In the genomic region with DNA sequence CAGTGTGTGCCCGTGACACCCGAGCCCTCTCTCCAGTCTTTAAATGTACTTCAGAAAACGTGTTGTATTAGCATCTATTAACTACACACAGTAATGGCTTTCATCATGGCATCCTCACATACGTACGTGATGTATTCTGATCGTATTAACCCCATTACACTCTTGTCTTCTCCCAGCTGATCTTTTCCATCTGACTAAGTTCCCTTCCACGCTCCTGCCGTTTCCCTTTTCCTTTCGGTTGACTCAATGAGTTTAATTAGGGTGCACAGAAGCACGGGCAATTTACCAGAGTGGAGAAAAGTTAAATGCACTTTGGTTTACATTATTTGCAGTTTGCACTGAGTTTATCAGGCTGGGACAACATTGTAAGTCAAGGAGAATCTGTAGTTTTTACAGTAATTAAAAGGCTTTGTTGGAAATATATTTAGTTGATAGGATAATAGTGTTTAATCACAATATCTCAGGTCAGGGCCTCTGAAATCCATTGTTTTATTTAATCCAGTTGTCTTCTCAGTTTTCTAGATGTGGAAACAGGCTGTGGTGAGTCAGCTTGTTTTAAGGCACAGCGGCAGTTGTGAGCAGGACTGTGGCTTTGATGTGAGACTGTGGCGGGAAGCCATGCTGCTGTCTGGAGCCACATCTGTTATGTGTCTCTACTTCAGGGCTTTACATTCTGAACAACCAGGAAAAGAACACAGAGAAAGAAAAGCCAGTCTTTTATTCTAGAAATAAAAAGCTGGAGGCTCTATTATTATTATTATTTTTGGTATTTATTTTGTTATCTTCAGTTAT, we compare ENCODE assay signal across 10 mouse cellular contexts. TPM values are rescaled to one million over a fixed set of nuclear protein-coding genes. Genes with fewer than 3 reads are reported as not detected.
DNase-seq lines count a peak whose midpoint lies in the region; ATAC-seq and TF ChIP-seq lines count a peak whose summit lies in the region.
"Had no signal": no experiment of that assay in that cellular context is flagged by ENCODE, and none has a peak within 500 bp of the region (broad histone marks: within the 10 kb centered on the region; RNA-seq: fewer than 3 reads in every experiment).

No protein-coding gene starts in this region.

- H3K36me3 ChIP-seq in heart, embryonic 10.5 days: peaks cover 52% of the 10 kb centered on the region
- H3K36me3 ChIP-seq in MEL (ENCODE audit: control insufficient read depth in 1 of 2, insufficient read depth in 2 of 2, low read length in 2 of 2) (peaks cover 0 to 3% of the 10 kb centered on the region in 2 experiments; a peak in 1 of 4 replicates), myocyte (ENCODE audit: control insufficient read depth, insufficient read depth) (peaks cover 10% of the 10 kb centered on the region)
- no peaks in the 10 kb centered on the region; the same call in 1 of the 2 replicates for H3K36me3 ChIP-seq in intestine, embryonic 16.5 days (ENCODE audit: control insufficient read depth, insufficient read depth, low read length)

- no peak for ATAC-seq in intestine, embryonic 16.5 days
- ATAC-seq: forebrain, embryonic 15.5 days had no signal

- H3K4me3 ChIP-seq in heart, embryonic 10.5 days: no peak overlapping the region
- H3K4me3 ChIP-seq in MEL (ENCODE audit: control insufficient read depth in 1 of 2, insufficient read depth in 1 of 2, low read depth in 2 of 2, low read length in 2 of 2) (no peak overlapping the region), myocyte (no peak overlapping the region)
- no peak overlapping the region for H3K4me3 ChIP-seq in intestine, embryonic 16.5 days (ENCODE audit: low read length)
- H3K4me3 ChIP-seq: forebrain, embryonic 15.5 days; hindbrain, embryonic 13.5 days had no signal

- no peak for TF ChIP-seq EP300 in MEL (IDR thresholded peaks at IDR 0.05; ENCODE audit: low read depth in 1 of 2, low read length in 2 of 2)

- H3K79me2 ChIP-seq in MEL (ENCODE audit: control insufficient read depth, insufficient read depth, low read length, poor library complexity): no peaks in the 10 kb centered on the region
- no peaks in the 10 kb centered on the region for H3K79me2 ChIP-seq in myocyte (ENCODE audit: control insufficient read depth, insufficient read depth)

- H3K9ac ChIP-seq in MEL (ENCODE audit: control insufficient read depth, low read depth, low read length, poor library complexity, severe bottlenecking): no peak overlapping the region
- H3K9ac ChIP-seq in intestine, embryonic 16.5 days (ENCODE audit: low read depth, low read length): no peak overlapping the region
- H3K9ac ChIP-seq: forebrain, embryonic 15.5 days; hindbrain, embryonic 13.5 days had no signal

- no peaks in the 10 kb centered on the region for H3K4me1 ChIP-seq in heart, embryonic 10.5 days
- H3K4me1 ChIP-seq in MEL (ENCODE audit: control insufficient read depth in 1 of 2, insufficient read depth in 2 of 2, low read length in 2 of 2): no peaks in the 10 kb centered on the region
- H3K4me1 ChIP-seq in intestine, embryonic 16.5 days (ENCODE audit: control insufficient read depth, insufficient read depth, low read length): no peaks in the 10 kb centered on the region

- 84% methylated on average over 12 of the region's 12 CpGs for WGBS in heart, embryonic 10.5 days
- WGBS in intestine, embryonic 16.5 days: 68% methylated on average over 12 of the region's 12 CpGs

- H3K27ac ChIP-seq in heart, embryonic 10.5 days: no peak overlapping the region
- H3K27ac ChIP-seq in MEL (ENCODE audit: control insufficient read depth, low read depth, low read length): no peak overlapping the region
- no peak overlapping the region for H3K27ac ChIP-seq in intestine, embryonic 16.5 days (ENCODE audit: low read length)
- H3K27ac ChIP-seq: forebrain, embryonic 15.5 days; hindbrain, embryonic 13.5 days had no signal

- TF ChIP-seq POLR2A in MEL (IDR thresholded peaks at IDR 0.05; ENCODE audit: control insufficient read depth in 1 of 2, insufficient read depth in 1 of 2, low read depth in 1 of 2, low read length in 2 of 2, poor library complexity in 1 of 2): no peak
- no peak for TF ChIP-seq POLR2A in myocyte (IDR thresholded peaks at IDR 0.05; ENCODE audit: insufficient read length, low read depth)

- intact Hi-C loops in heart, postnatal 10 days (cut with DNase I): no loop called here

- DNase-seq in heart, postnatal 10 days: peak; percentile 28 to 40
- DNase-seq in heart, embryonic 10.5 days (ENCODE audit: low spot score): no peak
- DNase-seq in 3T3-L1 (ENCODE audit: low read depth, low spot score): peak; percentile 66
- peak; percentile 36 for DNase-seq in MEL (ENCODE audit: low read depth, low spot score)
- no peak for DNase-seq in cerebellum, adult 9-10 months

- peak overlapping the region; percentile 46 for H3K4me2 ChIP-seq in myocyte (ENCODE audit: low read depth)
- no peak overlapping the region for H3K4me2 ChIP-seq in intestine, embryonic 16.5 days (ENCODE audit: low read depth, low read length)
- H3K4me2 ChIP-seq: forebrain, embryonic 15.5 days; hindbrain, embryonic 13.5 days; liver, embryonic 11.5 days had no signal

- no peak overlapping the region for H3ac ChIP-seq in myocyte (ENCODE audit: control insufficient read depth, insufficient read length)

- no peaks in the 10 kb centered on the region for H3K27me3 ChIP-seq in heart, embryonic 10.5 days (ENCODE audit: insufficient read depth, poor library complexity, severe bottlenecking)
- H3K27me3 ChIP-seq in MEL (ENCODE audit: control insufficient read depth in 1 of 2, insufficient read depth in 2 of 2, low read length in 2 of 2) (no peaks in the 10 kb centered on the region), myocyte (ENCODE audit: control insufficient read depth, insufficient read depth, insufficient read length) (no peaks in the 10 kb centered on the region)
- no peaks in the 10 kb centered on the region for H3K27me3 ChIP-seq in intestine, embryonic 16.5 days (replicated peaks; ENCODE audit: control insufficient read depth, insufficient read depth, low read length)
- H3K27me3 ChIP-seq: forebrain, embryonic 15.5 days; hindbrain, embryonic 13.5 days had no signal

- TF ChIP-seq CTCF in MEL (IDR thresholded peaks at IDR 0.05 in 2 of 3, conservative IDR thresholded peaks at IDR 0.05 in 1 of 3; ENCODE audit: control insufficient read depth in 1 of 3, insufficient read depth in 1 of 3, low read depth in 2 of 3, low read length in 3 of 3, poor library complexity in 1 of 3, severe bottlenecking in 1 of 3): no peak

- TF ChIP-seq RAD21 in MEL (IDR thresholded peaks at IDR 0.05; ENCODE audit: low read depth, low read length): no peak

- no peaks in the 10 kb centered on the region for H3K9me3 ChIP-seq in heart, embryonic 10.5 days
- no peaks in the 10 kb centered on the region for H3K9me3 ChIP-seq in MEL (replicated peaks; ENCODE audit: insufficient read depth, low read length)
- H3K9me3 ChIP-seq in intestine, embryonic 16.5 days (ENCODE audit: control insufficient read depth, low read length): no peaks in the 10 kb centered on the region
- H3K9me3 ChIP-seq: forebrain, embryonic 15.5 days; hindbrain, embryonic 13.5 days had no signal

TF ChIP-seq in MEL, 35 proteins besides CTCF, POLR2A, EP300 and RAD21 (continues in another document):
- TF ChIP-seq MAZ (IDR thresholded peaks at IDR 0.05; ENCODE audit: low read depth, low read length) (no peak), MXI1 (IDR thresholded peaks at IDR 0.05; ENCODE audit: low read depth, low read length) (no peak), ETS1 (IDR thresholded peaks at IDR 0.05; ENCODE audit: low read depth, low read length) (no peak), CHD2 (IDR thresholded peaks at IDR 0.05; ENCODE audit: low read length) (no peak), HCFC1 (IDR thresholded peaks at IDR 0.05; ENCODE audit: low read depth, low read length) (no peak), GATA1 (IDR thresholded peaks at IDR 0.05; ENCODE audit: low read depth, low read length) (no peak), POLR2AphosphoS5 (IDR thresholded peaks at IDR 0.05; ENCODE audit: borderline replicate concordance, low read depth, low read length) (no peak), RCOR1 (IDR thresholded peaks at IDR 0.05; ENCODE audit: low read depth, low read length) (no peak), MEF2A (IDR thresholded peaks at IDR 0.05; ENCODE audit: extremely low read depth, insufficient replicate concordance, low read depth, low read length, poor library complexity, severe bottlenecking) (no peak), ELF1 (IDR thresholded peaks at IDR 0.05; ENCODE audit: low read depth, low read length) (no peak), E2F4 (IDR thresholded peaks at IDR 0.05; ENCODE audit: borderline replicate concordance, low read depth, low read length) (no peak), BHLHE40 (IDR thresholded peaks at IDR 0.05; ENCODE audit: borderline replicate concordance, low read depth, low read length) (no peak), JUND (IDR thresholded peaks at IDR 0.05; ENCODE audit: low read depth, low read length) (no peak)

TF ChIP-seq in myocyte, 11 proteins besides CTCF, POLR2A, EP300 and RAD21:
- TF ChIP-seq MYOG (IDR thresholded peaks at IDR 0.05; ENCODE audit: control insufficient read depth in 1 of 3, insufficient read depth in 1 of 3, insufficient read length in 2 of 3, low read depth in 2 of 3): peak in 1 of 3 experiments; percentile 28
- TF ChIP-seq CEBPB (IDR thresholded peaks at IDR 0.05; ENCODE audit: insufficient read depth, poor library complexity, severe bottlenecking): 0 out of 2 replicates have a peak, but pooled peaks have one; percentile 7
- peak in 2 of 3 experiments; percentile 28 to 63 for TF ChIP-seq MYOD1 (IDR thresholded peaks at IDR 0.05; ENCODE audit: control insufficient read depth in 1 of 3, insufficient read length in 2 of 3, low read depth in 2 of 3)
- no peak for TF ChIP-seq TCF12 (IDR thresholded peaks at IDR 0.05; ENCODE audit: insufficient read depth, poor library complexity, severe bottlenecking)

RNA-seq across cellular contexts. Expression of a gene that starts 37.1 kb away (rescaled TPM):
- total RNA-seq in heart, postnatal 10 days (2021): 10 to 100 TPM; 26.7 to 31.8 TPM
- polyA plus RNA-seq in heart, embryonic 10.5 days (2016; fragmentation: Nextera tagmentation; extraction: Ambion mirVana): 20.9 and 22.4 TPM in 2 replicates
- 15.1 and 16.0 TPM in 2 replicates for total RNA-seq in MEL (2012; rRNA removed)
- polyA plus RNA-seq in MEL (2012; ENCODE audit: insufficient read depth in 1 of 2, insufficient read length in 2 of 2, low read depth in 1 of 2, low replicate concordance in 2 of 2, missing spikeins in 1 of 2) (10 to 100 TPM; 39.9 to 41.0 TPM), myocyte (2012; fragmentation: generic; extraction: Trizol) (5.8 TPM)
- polyA plus RNA-seq in intestine, embryonic 16.5 days (2015; fragmentation: Nextera tagmentation; extraction: Ambion mirVana): 12.8 and 13.5 TPM in 2 replicates

Comparison
In these comparisons a context has a peak if more than half of its experiments do, and no peak if none do; other contexts are left out.
1. DNase-seq: peak in heart, postnatal 10 days (2 of 2), 3T3-L1 (single experiment) and MEL (single experiment); none in heart, embryonic 10.5 days (single experiment) and cerebellum, adult 9-10 months (single experiment).